Mouse (Mus musculus): Measurements from ENCODE around the gene Pla2g16.

The Pla2g16 gene

DNA sequence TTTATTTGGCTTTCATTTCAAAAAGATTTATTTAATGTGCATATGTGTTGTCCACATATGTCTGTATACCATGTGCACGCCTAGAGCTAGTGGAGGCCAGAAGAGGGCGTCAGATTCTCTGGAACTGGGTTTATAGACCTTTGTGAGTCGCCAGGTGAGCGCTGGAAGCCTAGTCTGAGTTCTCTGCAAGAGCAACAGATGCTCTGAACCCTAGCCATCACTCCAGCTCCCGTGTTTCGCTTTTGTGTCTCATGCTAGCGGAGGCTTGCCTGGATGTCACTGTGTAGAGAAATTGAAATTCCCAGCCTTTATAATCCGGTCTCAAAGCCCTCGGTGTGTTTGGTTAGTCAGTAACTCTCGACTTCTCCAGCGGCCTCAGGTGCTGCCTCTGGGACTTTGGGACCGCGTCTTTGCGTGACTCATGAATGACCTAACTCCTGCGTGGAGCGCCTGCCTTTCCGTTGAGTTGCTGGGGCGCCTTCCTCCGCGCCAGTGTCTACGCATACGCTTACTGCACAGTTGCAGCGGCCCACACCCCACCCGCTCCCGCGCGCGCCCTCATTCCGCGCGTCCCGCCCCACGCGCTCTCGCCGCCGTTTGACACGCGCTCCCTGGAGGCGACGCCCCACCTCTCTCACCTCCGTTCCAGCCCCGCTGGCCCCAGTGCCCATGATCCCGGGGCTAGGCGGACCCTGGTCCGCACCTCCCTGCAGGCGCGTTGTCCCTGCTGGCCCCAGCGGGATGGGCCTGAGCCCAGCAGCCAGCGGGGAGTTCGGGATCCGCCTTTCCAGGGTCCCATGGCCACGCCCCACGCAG, 54.9 kb downstream of the Pla2g16 start, which contains the start of gene Hrasls5:
Gene Hrasls5, plus strand, starts transcription at position 600 of the 816 bp plus-strand sequence.
- peak; percentile 45 for DNase-seq (ENCODE audit: low read depth, low spot score)

DNA sequence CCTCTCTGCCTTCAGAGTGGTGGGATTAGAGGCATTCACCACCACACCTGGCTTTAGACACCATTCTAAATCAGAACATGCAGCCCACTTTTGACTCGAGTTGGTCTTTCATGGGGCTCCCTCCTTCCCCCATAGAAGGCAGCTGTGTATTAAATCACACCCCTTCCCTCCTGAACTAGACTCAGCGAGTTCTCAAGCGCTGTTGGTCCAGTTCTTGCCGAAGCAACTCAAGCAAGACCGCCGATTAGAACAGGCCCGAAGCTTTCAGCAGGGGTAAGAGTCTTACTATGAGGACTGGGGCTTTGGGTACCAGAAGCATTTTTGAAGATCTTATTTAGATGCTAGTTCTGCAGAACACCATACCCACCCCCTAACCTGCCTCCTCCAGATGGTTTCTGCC, 55.9 kb downstream of the Pla2g16 start:
- no peak for DNase-seq (ENCODE audit: low read depth, low spot score)

DNA sequence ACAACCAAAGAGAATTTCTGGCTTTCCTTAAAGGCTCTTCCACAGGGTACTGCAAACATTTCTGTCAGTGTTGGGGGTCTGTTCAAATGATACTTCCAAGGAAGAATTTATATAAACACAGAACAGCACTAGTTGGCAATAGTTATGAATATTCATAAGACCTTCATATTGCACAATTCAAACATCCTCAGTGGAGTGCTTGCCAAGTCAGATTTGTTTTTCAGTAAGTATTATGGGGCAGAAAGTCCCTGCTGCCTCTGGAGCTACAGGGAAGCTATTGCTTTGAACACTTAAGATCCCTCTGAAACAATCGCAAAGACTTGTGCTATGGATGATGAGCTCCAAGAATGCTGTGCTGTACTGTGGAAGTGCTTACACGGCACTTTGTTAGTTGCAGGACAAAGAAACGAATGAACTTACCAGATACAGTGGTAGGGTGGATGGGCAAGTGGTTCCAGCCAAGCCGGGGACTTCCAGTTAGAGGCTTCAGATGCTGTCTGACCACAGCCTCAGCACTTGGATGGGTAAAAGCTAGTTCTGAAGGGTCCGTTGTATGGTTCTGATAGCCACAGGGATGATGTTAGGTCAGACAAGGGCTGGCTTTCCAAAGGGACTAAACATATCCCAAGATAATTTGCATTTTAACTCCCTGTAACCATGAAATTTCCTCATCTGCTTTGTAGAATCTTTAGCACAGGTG, 59.1 kb downstream of the Pla2g16 start:
- no peak for DNase-seq (ENCODE audit: low read depth, low spot score)

DNA sequence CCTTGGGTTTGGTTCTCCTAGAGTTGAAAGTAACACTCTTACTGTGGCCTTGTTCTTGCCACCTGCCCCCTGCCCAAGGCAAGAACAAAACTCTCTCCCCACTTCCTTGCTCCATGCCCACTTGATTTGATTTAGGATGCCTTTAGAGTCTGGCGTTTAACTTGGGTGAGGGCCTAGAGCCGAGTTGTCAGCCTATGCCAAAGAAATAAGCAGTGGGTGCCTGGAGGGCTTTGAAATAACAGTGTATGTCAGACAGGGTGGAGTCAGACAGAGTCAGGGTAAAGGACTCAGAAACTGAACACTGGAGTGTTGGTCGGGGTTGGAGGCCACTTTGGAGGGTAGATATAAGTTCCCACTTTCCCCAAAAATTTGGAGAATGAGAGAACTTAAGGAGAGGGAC, 59.8 kb downstream of the Pla2g16 start:
- DNase-seq (ENCODE audit: low read depth, low spot score), result no peak

DNA sequence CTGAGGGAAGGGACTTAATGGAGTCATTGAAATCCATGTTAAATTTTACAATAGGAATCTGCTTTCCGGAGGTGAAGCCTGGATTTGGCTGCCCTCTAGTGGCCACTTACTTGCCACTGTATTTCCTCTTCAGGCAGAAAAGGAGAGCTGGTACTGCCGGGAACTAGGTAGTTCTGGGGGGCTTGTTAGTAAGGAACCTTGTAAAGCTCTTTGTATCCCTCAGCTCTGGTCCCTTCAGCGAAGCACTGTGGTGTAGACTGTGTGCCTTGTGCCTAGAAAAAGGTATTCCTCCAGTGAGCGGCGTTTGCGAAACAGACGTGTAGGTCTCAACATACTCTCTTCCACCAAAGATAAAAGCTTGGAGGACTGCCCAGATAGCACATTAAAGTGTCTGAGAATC, 60.4 kb downstream of the Pla2g16 start:
- peak; percentile 82 for DNase-seq (ENCODE audit: low read depth, low spot score)

DNA sequence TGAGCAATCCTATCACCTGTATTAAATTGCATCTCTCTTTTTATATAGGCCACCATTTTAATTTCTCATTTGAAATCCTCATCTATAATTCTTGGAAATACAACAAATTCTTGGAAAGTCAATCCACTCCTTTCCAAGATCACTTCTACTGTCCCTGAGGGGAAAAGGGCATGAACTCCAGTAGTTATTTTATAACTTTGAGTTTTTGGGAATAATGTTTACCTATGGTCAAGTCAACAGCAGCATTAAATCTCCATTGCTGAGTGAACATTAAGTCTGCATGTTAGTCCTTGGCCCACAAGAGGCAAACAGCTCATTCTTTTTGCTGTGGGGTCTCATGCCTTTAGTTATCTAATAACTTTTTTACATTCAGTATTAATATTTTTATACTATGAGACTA, 75.8 kb downstream of the Pla2g16 start:
- DNase-seq (ENCODE audit: low read depth, low spot score), result no peak

DNA sequence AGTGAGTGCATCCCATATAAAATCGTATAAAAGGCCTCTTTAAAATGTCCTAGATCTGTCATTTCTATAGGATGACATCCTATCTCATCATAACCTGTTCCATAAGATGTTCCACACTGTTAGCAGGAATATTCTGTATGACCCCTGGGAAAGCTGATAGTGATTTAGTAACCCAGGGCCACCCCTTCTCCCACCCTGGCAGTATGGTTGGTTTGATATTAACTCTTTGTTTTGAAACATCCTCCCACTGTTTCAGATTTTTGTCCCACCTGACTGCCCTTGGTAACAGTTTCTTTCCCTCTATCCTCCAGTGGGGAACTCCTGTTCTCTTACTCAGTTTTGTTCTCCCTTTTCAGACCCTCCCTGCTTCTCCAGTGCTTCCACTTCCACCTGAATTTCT, 76.5 kb downstream of the Pla2g16 start:
- DNase-seq (ENCODE audit: low read depth, low spot score), result no peak

Measured in ZHBTc4 (cell line).